Mouse (Mus musculus) right cerebral cortex, postnatal 36 days (tissue): ENCODE data around the gene Jkamp.
"Not testable (repeated sequence)": the region's sequence is repeated elsewhere in the genome, so short reads cannot be mapped to it uniquely, and the experiment has no call there.

ENCODE experiments used
- DNase-seq, 2 experiments: peaks; one replicate each; pipeline ENCODE4 v3.0.0; 2022; ENCODE audit warnings: low spot score in 2 of 2, mixed read lengths in 1 of 2

Gene Jkamp

GRCm38 (mm10) chr12:72085329-72086165, at the start of gene Jkamp, which contains the start of gene L3hypdh:
Gene Jkamp, plus strand, starts transcription at chr12:72085589.
Gene L3hypdh, minus strand, starts transcription at chr12:72085439.
- DNase-seq = peak; percentile 98 to 99

GRCm38 (mm10) chr12:72036097-72036661, 49.2 kb upstream of the Jkamp start:
- DNase-seq = no peak

- no peak for DNase-seq
Measured at GRCm38 (mm10) chr12:72037049-72037448, 48.3 kb upstream of the Jkamp start.

DNA sequence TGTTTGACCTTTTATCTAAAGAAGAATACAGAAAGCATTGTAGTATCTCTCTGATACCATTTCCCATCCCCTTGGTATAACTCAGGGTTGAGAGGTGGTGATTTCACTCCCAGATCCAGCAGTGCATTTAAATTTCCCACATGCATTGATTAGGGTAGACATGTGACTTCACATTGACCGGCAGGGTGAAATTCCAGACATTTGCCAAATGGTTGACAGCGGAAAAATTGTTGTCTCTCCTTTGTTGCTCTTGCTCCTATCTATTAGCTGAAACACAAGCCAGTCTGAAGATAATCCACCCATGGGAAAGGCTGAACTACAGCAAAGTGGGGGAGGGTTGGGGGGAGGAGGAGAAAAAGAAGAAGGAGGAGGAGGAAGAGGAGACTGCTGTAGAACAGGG, 46.5 kb upstream of the Jkamp start:
- DNase-seq = no peak

- no peak for DNase-seq
Measured at GRCm38 (mm10) chr12:72039501-72039900, 45.9 kb upstream of the Jkamp start.

- DNase-seq = no peak
Measured at GRCm38 (mm10) chr12:72041238-72041637, 44.2 kb upstream of the Jkamp start.

GRCm38 (mm10) chr12:72047513-72047912, 37.9 kb upstream of the Jkamp start:
- DNase-seq = no peak

DNA sequence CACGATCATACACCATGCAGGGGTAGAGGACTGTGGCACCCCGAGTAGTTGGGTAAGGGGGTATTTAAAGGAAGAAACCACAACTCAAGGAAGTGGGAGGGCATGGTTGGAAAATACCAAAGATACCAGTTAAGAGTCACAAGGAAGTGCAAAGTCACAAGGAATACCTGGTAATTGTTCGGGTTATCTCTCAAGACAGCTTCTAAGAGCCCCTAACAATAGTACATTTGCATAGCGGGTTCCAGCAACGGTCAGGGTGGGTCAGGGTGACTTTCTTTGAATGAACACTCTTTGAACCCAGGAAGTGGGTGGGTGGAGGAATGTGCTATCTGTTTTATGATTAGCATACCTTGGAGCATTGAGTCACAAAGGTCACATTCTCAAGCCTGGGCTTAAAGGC, 35.2 kb upstream of the Jkamp start:
- DNase-seq = not testable (repeated sequence)

DNA sequence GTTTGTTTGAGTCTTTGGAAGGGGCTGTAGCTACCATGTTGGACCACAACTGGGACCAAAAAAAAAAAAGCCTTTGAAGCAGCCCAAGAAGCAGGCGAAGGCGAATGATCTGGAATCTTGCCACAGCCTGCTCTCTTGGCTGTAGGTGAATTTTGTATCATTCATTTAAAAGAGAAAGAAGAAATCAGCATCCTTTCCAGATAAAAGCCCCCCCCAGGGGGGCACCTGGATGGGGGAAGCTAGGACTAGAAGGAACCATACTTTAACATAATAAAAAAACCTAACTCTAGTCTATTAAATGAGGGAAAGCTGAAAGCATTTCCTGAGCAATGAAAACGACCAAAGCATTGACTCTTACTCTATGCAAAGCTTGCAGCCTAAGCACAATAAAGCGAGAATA, 34.6 kb upstream of the Jkamp start:
- DNase-seq = no peak

DNA sequence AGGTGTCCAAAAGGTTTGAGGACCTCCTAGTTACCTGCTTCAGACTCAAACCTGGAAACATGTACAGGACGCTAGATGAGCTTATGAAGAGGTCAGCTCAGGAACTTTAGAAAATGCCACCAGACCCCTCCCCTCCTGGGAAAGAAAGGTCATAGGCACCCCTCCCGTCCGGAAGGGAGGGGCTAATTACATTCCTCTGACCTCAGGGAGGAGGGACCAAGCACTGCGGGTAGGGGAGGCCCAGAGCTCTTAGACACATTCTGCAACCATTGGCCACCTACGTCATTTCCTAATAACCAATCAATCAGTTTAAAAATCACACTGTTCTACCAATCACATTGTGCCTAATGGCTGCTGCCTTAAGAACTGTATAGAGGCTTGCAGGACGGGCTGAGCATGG, 32.8 kb upstream of the Jkamp start:
- no peak for DNase-seq

DNA sequence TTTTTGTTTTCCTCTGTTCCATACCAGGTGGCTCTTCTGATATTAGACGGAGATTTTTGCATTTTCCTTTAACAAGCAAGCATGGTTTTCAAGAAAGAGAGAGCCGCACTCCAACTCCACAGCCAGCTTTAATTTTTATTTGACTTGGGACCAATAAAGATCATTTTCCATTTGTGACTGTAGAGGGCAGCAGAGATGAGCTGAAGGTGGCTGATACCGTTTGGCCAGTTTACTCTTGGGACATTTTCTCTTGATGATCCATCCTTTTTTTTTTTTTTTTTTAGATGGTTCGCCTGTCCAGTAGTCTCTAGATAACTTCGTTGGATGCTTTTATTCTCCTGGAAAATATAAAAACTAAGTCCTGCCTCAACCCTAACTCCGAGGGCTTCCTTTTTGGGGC, 32.1 kb upstream of the Jkamp start:
- DNase-seq = no peak

DNA sequence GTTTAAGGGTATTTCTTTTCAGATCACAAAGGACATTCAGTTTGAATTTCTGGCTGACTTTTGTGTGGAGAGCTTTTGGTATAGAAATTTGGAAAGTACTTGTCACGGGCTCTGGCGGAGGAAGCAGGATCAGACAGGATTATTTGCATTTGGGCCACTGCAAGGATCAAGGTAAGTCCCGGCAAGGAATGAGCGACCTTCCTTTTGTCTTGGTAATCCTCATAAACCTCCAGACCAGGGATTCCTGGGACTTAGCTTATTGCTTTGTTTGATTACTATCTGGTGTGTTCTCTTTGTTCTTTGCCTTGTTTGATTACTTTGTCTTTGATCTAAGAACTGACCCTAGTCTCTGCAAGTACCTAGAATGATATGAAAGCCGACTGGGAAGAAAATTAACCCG, 31.5 kb upstream of the Jkamp start:
- DNase-seq = no peak

DNA sequence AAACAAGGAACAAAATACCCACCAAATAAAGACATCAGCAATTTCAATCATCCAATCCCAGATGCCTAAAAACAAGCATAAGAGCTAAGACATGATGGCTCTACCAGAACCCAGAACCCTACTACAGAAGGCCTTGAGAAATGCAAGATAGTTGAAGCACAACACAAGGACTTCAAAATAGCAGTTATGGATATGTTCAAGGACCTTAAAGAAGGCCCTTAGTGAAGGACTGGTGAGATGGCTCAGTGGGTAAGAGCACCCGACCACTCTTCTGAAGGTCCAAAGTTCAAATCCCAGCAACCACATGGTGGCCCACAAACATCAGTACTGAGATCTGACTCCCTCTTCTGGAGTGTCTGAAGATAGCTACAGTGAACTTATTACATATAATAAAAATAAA, 27.6 kb upstream of the Jkamp start:
- no peak for DNase-seq

DNA sequence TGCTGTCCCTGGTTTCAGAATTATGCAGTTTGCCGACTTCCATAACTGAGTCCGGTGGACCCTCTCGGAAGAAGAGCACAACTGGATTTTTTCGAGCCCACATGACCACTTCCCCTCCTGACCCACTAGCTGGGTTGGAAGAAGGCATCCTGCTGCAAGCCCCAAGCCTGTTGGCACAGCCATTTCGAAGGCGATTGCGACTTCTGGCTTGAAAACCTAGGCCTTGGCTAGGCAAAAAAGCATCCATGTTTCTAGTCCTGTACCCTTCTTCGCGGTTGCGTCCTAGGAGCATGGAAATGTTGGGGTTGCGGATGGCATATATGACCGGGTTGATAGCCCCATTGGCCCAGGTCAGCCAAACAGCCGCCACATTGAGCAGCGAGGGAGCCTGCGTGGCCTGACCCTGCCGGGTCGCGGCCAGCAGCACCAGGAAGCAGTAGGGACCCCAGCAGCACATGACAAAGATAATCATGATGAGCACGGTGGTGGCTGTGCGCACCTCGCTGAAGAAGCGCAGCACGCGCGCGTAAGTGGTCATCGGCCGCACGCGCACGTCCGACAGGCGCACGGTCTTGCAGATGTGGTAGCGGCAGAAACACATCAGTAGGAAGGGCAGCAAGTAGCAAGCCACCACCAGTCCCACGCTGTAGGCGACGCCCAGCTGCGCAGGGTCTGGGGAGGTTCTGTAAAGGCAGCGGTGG, 15.6 kb upstream of the Jkamp start:
- no peak for DNase-seq

DNA sequence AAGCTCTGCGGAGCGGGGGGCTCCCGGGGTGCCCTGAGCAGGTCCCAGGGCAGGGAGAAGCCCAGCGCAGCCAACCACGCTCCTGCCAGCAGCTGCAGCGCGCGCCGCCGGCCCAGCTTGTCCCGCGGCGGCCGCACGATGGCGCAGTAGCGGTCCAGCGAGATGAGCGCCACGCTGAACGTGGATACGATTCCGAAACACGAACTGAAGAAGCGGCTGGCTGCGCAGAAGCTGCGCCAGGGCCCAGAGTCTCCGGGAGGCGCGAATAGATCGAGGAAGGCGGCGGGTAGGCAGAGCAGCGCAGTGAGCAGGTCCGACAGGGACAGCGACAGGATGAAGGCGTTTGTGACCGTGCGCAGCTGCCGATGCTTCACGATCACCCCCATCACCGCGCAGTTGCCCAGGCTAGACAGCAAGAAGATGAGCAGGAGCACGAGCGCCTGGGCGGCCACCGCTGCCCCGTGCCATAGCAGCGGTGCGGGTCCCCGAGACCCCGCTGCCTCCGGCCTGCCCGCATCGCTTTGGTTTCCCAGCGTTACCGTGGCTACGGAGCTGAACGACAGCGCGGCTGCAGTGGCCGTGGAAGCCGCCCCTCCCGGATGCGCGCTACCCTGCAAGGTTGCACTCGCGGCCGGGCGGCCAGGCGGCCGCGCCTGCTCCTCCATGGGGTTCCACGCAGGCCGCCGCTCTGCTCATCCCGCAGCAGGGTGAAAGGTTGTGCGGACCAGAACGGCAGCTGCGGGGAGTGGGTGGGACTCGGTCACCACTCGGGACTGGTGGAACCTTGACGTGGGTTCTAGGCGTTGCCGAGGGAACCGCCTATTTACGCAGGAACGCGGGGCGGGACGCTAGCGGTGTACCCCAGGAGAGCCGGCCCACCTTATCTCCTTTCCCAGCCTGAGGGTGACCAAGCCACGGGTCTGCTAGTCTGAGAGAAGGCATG, 14.8 kb upstream of the Jkamp start, which contains the start of gene Gpr135:
Gene Gpr135 (minus strand): TSS at position 799 of the 943 bp plus-strand sequence.
- DNase-seq = peak; percentile 81 to 82

GRCm38 (mm10) chr12:72078248-72078647, 7.1 kb upstream of the Jkamp start:
- no peak for DNase-seq

GRCm38 (mm10) chr12:72081961-72082360, 3.4 kb upstream of the Jkamp start:
- no peak for DNase-seq

DNA sequence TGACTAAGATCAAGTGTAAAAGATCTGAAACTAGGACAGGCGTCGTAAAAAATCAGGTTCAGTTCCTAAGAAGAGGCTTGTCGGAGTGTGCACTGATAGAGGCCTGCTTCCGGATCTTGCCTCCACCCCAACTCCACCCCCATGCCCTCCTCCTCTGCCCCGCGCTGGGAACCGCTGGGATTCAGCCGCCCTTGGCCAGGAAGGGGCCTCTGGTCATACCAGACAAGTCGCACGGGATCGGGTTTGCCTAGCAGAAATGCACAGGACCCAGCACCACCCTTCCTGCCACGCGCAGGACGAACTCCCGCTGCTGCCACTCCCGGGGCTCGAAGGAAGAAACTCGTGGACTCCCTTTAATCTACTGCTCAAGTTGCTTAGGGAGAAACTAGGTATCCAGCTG, 3.0 kb upstream of the Jkamp start:
- DNase-seq = no peak

DNA sequence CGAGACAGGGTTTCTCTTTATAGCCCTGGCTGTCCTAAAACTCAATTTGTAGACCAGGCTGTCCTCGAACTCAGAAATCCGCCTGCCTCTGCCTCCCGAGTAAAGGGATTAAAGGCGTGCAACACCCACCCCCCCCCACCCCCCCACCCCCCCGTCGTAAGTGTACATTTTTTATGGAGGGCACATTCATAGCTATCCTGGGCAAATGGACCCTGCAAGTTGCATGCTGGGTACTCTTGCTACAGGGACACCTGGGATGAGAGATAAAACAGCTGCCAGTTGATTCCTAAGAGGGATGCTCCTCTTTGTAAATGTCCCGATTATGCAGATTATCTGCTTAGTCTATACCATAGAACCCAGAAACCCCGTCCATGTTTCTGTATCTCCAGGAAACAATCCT, 2.1 kb upstream of the Jkamp start:
- DNase-seq = no peak

DNA sequence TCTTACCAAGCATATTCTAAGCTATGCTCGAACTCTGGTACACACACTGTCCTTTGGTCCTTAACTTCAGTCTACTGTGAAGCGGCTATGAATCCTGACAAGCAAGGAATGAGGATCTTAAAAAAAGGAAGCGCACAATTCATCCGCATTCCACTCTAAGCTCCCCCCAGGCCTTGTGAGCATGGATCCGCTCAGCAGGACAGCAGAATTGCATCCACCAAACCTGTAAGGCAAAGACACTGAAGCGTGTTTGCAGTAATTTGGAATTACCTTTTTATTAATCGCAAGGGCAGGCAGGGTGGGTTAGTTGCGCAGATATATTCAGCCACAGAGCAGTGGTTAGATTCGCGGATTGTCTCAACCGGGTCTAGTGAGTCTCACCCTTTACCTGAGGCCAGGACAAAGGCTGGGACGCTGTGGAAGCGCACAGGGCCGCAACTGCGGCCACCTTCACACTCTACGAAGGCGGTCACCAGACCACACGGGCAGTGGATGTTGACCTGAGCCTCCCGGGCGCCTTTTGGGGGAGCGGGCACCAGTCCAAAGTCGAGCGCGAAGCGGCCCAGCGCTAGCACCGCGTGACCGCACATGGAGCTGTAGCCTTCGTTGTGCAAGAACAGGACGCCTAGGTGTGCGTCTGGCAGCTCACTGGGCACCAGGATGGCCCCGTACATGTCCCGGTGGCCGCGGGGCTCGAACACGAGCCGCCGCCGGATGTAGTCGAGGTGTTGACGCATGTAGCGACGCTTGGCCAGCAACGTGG, 947 bp upstream of the Jkamp start:
- DNase-seq = no peak

GRCm38 (mm10) chr12:72085024-72085328, 413 bp upstream of the Jkamp start:
- DNase-seq = no peak
